25 mouse cellular contexts compared by ENCODE assay signal in the genomic region with DNA sequence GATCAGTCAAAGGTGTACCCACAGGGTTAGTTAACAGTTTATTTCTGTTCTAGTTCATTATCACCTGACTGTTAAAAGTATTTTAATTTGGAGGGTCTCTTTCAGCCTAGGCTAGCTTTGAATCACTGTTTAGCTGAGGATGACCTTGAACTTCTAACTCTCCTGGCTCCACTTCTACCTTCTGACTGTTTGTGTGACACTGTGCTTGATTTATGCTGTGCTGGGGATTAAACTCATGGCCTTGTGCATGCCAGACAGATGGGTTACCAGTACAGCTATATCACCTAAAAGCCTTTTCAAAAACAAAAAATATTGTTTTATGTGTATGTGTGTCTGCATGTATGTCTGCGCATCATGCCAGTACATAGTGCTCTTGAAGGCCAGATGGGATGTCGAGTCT.
DNase-seq lines count a peak whose midpoint lies in the region; ATAC-seq and TF ChIP-seq lines count a peak whose summit lies in the region.
"Had no signal": no experiment of that assay in that cellular context is flagged by ENCODE, and none has a peak within 500 bp of the region (broad histone marks: within the 10 kb centered on the region; RNA-seq: fewer than 3 reads in every experiment).

No protein-coding gene starts in this region.

- H3K4me3 ChIP-seq in kidney, adult 2 months (ENCODE audit: insufficient read depth, low read depth, low read length): no peak overlapping the region
- H3K4me3 ChIP-seq in neural tube, embryonic 15.5 days (replicated peaks): no peak overlapping the region
- H3K4me3 ChIP-seq in small intestine, adult 2 months (ENCODE audit: low read depth, low read length): no peak overlapping the region
- H3K4me3 ChIP-seq: heart, embryonic 10.5 days; hindbrain, embryonic 15.5 days had no signal

- no peak for TF ChIP-seq POLR2A in kidney, adult 2 months (IDR thresholded peaks at IDR 0.05; ENCODE audit: low read depth, low read length)
- no peak for TF ChIP-seq POLR2A in small intestine, adult 2 months (IDR thresholded peaks at IDR 0.05; ENCODE audit: low read depth, low read length)

- no peaks in the 10 kb centered on the region for H3K27me3 ChIP-seq in kidney, adult 2 months (replicated peaks; ENCODE audit: control insufficient read depth, insufficient read depth, low read length)
- no peaks in the 10 kb centered on the region; the same call in 1 of the 2 replicates for H3K27me3 ChIP-seq in neural tube, embryonic 15.5 days (replicated peaks)
- no peaks in the 10 kb centered on the region for H3K27me3 ChIP-seq in small intestine, adult 2 months (ENCODE audit: control insufficient read depth, insufficient read depth, low read length)
- H3K27me3 ChIP-seq: hindbrain, embryonic 15.5 days had no signal

- no peak overlapping the region for H3K9ac ChIP-seq in neural tube, embryonic 15.5 days (replicated peaks)
- H3K9ac ChIP-seq: hindbrain, embryonic 15.5 days; liver, embryonic 14.5 days had no signal

- peaks cover 39% of the 10 kb centered on the region for H3K4me1 ChIP-seq in kidney, adult 2 months (ENCODE audit: control insufficient read depth, insufficient read depth, low read length)
- peaks cover 17% of the 10 kb centered on the region for H3K4me1 ChIP-seq in neural tube, embryonic 15.5 days
- H3K4me1 ChIP-seq in small intestine, adult 2 months (ENCODE audit: control insufficient read depth, insufficient read depth, insufficient read length, low read length): peaks cover 47% of the 10 kb centered on the region

- no peaks in the 10 kb centered on the region for H3K36me3 ChIP-seq in kidney, adult 2 months (ENCODE audit: control insufficient read depth, insufficient read depth, low read length)
- no peaks in the 10 kb centered on the region for H3K36me3 ChIP-seq in neural tube, embryonic 15.5 days
- no peaks in the 10 kb centered on the region for H3K36me3 ChIP-seq in small intestine, adult 2 months (ENCODE audit: control insufficient read depth, insufficient read depth, low read length)
- H3K36me3 ChIP-seq: heart, embryonic 10.5 days; hindbrain, embryonic 15.5 days had no signal

- no peak for TF ChIP-seq CTCF in kidney, adult 2 months (conservative IDR thresholded peaks at IDR 0.05; ENCODE audit: insufficient read depth, insufficient read length, low read depth, low read length)
- no peak for TF ChIP-seq CTCF in small intestine, adult 2 months (IDR thresholded peaks at IDR 0.05; ENCODE audit: extremely low read depth, insufficient read length, insufficient replicate concordance, low read depth, low read length)

- H3K9me3 ChIP-seq in neural tube, embryonic 15.5 days (replicated peaks): no peaks in the 10 kb centered on the region
- H3K9me3 ChIP-seq: heart, embryonic 10.5 days; hindbrain, embryonic 15.5 days had no signal

- ATAC-seq in neural tube, embryonic 15.5 days (ENCODE audit: low FRiP score): no peak
- ATAC-seq: CD4-positive, CD25-positive, alpha-beta regulatory T cell, adult 4 months; forebrain, embryonic 14.5 days; inflammation-experienced regulatory T-cells, adult 6 months had no signal

- H3K4me2 ChIP-seq in neural tube, embryonic 15.5 days: no peak overlapping the region
- H3K4me2 ChIP-seq: hindbrain, embryonic 15.5 days had no signal

- H3K27ac ChIP-seq in kidney, adult 2 months (ENCODE audit: insufficient read depth, low read depth, low read length): peak overlapping the region; percentile 42
- no peak overlapping the region for H3K27ac ChIP-seq in neural tube, embryonic 15.5 days (replicated peaks)
- peak overlapping the region; percentile 62; the same call in 1 of the 2 replicates for H3K27ac ChIP-seq in small intestine, adult 2 months (ENCODE audit: insufficient read depth, low read depth, low read length)
- H3K27ac ChIP-seq: hindbrain, embryonic 15.5 days; liver, embryonic 14.5 days had no signal

- WGBS in kidney, adult 2 months: 84% methylated on average over 2 of the region's 2 CpGs
- WGBS in neural tube, embryonic 15.5 days: 94% methylated on average over 2 of the region's 2 CpGs
- 95% methylated on average over 2 of the region's 2 CpGs for WGBS in small intestine, adult 2 months

- peak; percentile 19 to 41 for DNase-seq in adrenal gland, postnatal 36 days
- no peak for DNase-seq in adrenal gland, postnatal 4 days (ENCODE audit: low spot score in 2 of 2)
- DNase-seq in kidney, adult 2 months: no peak
- DNase-seq in kidney, postnatal 25 days: no peak
- peak; percentile 12 for DNase-seq in neural tube, embryonic 10.5 days (ENCODE audit: extremely low spot score, low spot score)
- DNase-seq: adrenal gland, postnatal 14 days; cerebellum, adult 2 months; cerebellum, postnatal 14 days; gastrocnemius, postnatal 14 days; liver; lung, adult 2 months; lung, postnatal 10 days; midbrain, embryonic 14.5 days; right cerebral cortex, postnatal 25 days; spleen, adult 18-20 months; thymus, adult 2 months; thymus, postnatal 36 days had no signal

Comparison
In these comparisons a context has a peak if more than half of its experiments do, and no peak if none do; other contexts are left out.
1. DNase-seq: peak in adrenal gland, postnatal 36 days (2 of 2) and neural tube, embryonic 10.5 days (single experiment); none in adrenal gland, postnatal 4 days (0 of 2), kidney, adult 2 months (single experiment) and kidney, postnatal 25 days (0 of 2).